Mouse (Mus musculus): Measurements from ENCODE around the gene Litaf. TPM values are rescaled to one million over a fixed set of nuclear protein-coding genes. Genes with fewer than 3 reads are reported as not detected.
A peak's percentile ranks its signal among the peaks of the same experiment; 100 is the strongest.

The Litaf gene
- polyA plus RNA-seq, 1 experiment from 2014 or later, result 71.6 TPM

DNA sequence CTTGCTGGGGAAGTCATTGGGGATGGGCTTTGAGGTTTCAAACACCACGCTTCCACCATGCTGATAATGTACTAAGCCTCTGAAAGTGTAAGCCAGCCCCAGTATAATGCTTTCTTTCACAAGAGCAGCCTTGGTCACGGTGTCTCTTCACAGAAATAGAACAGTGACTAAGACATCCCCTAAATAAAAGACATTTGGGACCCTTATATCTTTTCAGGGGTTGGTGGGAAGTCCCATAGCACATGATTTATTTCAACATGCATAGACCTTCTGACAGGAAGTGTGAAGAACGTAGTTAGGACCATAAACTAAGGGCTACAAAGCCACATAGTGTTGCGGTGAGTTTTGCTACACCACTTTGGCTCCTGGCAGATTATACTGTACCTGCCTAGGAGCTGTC lies 69.4 kb downstream of the Litaf start:
- no peak overlapping the region for H3K4me3 ChIP-seq (ENCODE audit: low read depth, low read length)
- ATAC-seq (ENCODE audit: low FRiP score), result no peak
- no peaks in the 10 kb centered on the region for H3K27me3 ChIP-seq (ENCODE audit: control insufficient read depth, insufficient read depth, low read length)
- H3K4me2 ChIP-seq (replicated peaks; ENCODE audit: low read depth, low read length), result no peak overlapping the region
- 90% methylated on average over 4 of the region's 4 CpGs for WGBS
- no peaks in the 10 kb centered on the region for H3K36me3 ChIP-seq (ENCODE audit: control insufficient read depth, insufficient read depth, low read length)
- no peaks in the 10 kb centered on the region for H3K9me3 ChIP-seq (ENCODE audit: control insufficient read depth, low read length)
- no peak overlapping the region for H3K9ac ChIP-seq (ENCODE audit: low read depth, low read length)
- no peaks in the 10 kb centered on the region for H3K4me1 ChIP-seq (replicated peaks; ENCODE audit: control insufficient read depth, insufficient read depth, low read length)
- H3K27ac ChIP-seq (ENCODE audit: low read depth, low read length), result no peak overlapping the region
- no peak for DNase-seq (ENCODE audit: low spot score)

DNA sequence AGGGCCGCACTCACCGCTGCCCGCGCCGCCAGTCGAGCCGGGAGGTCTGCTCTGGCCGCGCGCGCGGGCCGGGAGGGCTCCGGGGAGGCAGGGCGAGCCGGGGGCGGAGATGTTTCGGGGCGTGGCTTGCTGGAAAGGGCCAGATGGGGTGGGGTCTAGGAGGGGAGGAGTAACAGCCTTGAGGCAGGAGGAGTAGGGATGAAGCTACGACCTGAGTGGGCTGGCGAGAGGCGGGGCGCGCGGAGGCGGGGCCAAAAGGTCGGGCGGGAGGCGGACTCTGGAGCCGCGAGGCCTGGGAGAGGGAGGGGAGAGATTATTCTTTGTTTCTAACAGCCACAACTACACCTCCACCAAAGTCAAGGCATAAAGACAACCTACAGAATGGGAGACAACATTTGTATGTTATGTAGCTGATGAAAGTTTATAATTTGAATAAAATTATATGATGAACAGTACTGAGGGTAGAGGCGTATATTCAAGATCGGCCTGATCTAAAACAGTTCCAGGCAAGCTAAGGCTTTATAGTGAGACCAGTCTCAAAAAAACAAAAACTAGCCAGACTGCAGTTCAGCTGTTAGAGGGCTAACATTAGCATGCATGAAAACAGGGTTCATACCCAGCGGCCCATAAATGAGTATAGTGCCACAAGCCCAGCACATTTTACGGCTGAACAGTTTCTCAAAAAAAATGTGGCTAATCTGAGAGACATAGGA lies 72.8 kb downstream of the Litaf start:
- no peaks in the 10 kb centered on the region for H3K9me3 ChIP-seq (ENCODE audit: control insufficient read depth, low read length)
- no peaks in the 10 kb centered on the region for H3K27me3 ChIP-seq (ENCODE audit: control insufficient read depth, insufficient read depth, low read length)
- H3K27ac ChIP-seq (ENCODE audit: low read depth, low read length), result no peak overlapping the region
- peak; percentile 96 for ATAC-seq (ENCODE audit: low FRiP score)
- no peaks in the 10 kb centered on the region for H3K36me3 ChIP-seq (ENCODE audit: control insufficient read depth, insufficient read depth, low read length)
- H3K4me3 ChIP-seq (ENCODE audit: low read depth, low read length), result peak overlapping the region; percentile 44
- peak overlapping the region; percentile 38 for H3K9ac ChIP-seq (ENCODE audit: low read depth, low read length)
- no peaks in the 10 kb centered on the region for H3K4me1 ChIP-seq (replicated peaks; ENCODE audit: control insufficient read depth, insufficient read depth, low read length)
- peak overlapping the region; percentile 42 for H3K4me2 ChIP-seq (replicated peaks; ENCODE audit: low read depth, low read length)
- DNase-seq (ENCODE audit: low spot score), result peak; percentile 94
- 8% methylated on average over 30 of the region's 35 CpGs for WGBS

DNA sequence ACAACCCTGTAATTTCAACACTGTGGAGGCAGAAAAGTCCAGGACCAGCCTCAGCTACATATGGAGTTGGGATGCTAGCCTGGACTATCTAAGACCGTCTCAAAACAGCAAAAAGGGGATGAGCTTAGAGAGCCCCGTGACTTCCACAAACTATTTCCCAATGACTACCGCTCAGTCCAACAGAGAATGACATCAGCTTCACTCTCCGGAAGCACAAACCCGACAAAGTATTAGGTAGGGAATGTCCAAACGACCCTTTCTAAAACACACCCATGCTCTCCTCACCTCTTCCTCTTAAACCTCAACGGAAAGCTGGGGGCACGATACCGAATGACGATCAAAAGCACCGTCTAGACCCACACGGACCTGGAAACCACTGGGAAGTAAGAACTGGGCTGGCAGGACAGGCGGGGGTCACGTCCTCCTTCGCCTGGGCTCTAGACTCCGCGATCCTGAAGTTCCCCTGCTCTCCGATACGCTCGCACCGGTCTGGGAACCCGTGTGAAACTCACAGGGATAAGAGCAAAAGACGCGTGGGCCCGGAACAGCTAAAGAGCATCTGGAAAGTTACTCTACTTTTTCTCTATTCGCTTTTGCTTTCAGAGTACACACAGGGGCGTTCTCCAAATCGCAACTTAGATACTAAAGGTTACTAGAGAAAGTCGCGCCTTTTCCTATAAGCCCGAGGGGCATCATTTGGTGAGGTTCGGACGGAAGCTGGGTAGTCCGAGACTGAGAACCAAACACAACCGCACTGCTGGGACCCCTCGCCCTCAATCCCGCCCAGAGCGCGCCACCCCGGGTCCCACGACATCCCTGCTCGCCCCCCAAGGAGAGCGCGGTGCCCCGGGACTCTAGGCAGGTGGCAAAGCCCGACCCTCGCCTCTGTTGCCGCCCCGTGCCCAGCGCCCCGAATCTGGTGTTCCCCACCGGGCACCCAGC lies 73.6 kb downstream of the Litaf start:
- no peaks in the 10 kb centered on the region for H3K36me3 ChIP-seq (ENCODE audit: control insufficient read depth, insufficient read depth, low read length)
- peak overlapping the region; percentile 44 for H3K4me3 ChIP-seq (ENCODE audit: low read depth, low read length)
- H3K4me2 ChIP-seq (replicated peaks; ENCODE audit: low read depth, low read length), result peak overlapping the region; percentile 42
- under 1% methylated on average over 50 of the region's 52 CpGs for WGBS
- H3K9me3 ChIP-seq (ENCODE audit: control insufficient read depth, low read length), result no peaks in the 10 kb centered on the region
- peak; percentile 80 for ATAC-seq (ENCODE audit: low FRiP score)
- H3K4me1 ChIP-seq (replicated peaks; ENCODE audit: control insufficient read depth, insufficient read depth, low read length), result no peaks in the 10 kb centered on the region
- H3K27ac ChIP-seq (ENCODE audit: low read depth, low read length), result no peak overlapping the region
- no peaks in the 10 kb centered on the region for H3K27me3 ChIP-seq (ENCODE audit: control insufficient read depth, insufficient read depth, low read length)
- H3K9ac ChIP-seq (ENCODE audit: low read depth, low read length), result peak overlapping the region; percentile 38
- DNase-seq (ENCODE audit: low spot score), result peak; percentile 71

DNA sequence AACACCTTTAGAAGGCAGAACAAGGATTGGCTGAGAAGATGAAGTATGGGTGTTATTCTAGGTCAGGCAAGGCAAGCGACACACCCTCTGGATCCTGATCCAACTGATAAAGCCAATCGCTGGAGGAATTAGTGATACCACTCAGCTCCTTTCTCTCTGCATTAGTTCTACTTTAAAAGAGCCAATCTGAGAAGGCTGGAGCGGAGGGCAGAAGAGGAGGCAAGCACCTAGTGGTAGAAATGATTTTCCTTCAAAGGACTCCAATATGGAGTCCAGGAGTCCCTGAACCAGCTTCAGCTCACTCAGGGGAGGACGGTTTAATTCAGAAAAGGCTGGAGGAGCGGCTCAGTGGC lies 74.2 kb downstream of the Litaf start:
- H3K27me3 ChIP-seq (ENCODE audit: control insufficient read depth, insufficient read depth, low read length), result no peaks in the 10 kb centered on the region
- H3K36me3 ChIP-seq (ENCODE audit: control insufficient read depth, insufficient read depth, low read length), result no peaks in the 10 kb centered on the region
- no peaks in the 10 kb centered on the region for H3K9me3 ChIP-seq (ENCODE audit: control insufficient read depth, low read length)
- peak overlapping the region; percentile 42 for H3K4me2 ChIP-seq (replicated peaks; ENCODE audit: low read depth, low read length)
- ATAC-seq (ENCODE audit: low FRiP score) (no peak), DNase-seq (ENCODE audit: low spot score) (no peak)
- H3K4me3 ChIP-seq (ENCODE audit: low read depth, low read length), result peak overlapping the region; percentile 44
- peak overlapping the region; percentile 38 for H3K9ac ChIP-seq (ENCODE audit: low read depth, low read length)
- H3K27ac ChIP-seq (ENCODE audit: low read depth, low read length), result no peak overlapping the region
- WGBS, result 65% methylated on average over 5 of the region's 5 CpGs
- H3K4me1 ChIP-seq (replicated peaks; ENCODE audit: control insufficient read depth, insufficient read depth, low read length), result no peaks in the 10 kb centered on the region

DNA sequence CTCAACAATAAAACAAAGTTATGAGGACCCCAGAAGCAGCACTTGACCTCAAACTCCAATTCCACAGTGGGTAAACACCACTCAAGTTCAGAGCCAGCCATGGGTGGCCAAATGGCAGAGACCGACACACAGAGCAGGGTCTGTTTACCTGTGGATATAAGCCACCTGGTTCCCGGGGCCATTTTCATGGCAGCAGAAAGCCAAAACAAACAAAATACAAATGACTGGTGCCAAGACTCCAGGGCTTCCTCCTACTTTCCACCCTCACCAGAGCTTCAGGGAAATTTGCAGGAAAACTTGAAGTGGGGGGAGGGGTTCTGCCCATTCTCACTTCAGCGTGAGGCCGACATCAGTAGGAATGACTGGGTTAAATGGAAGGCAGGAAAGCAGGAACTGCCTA lies 75.2 kb downstream of the Litaf start:
- Histone ChIP-seq H3K27ac (ENCODE audit: low read depth, low read length) (no peak overlapping the region), H3K4me1 (replicated peaks; ENCODE audit: control insufficient read depth, insufficient read depth, low read length) (no peaks in the 10 kb centered on the region), H3K36me3 (ENCODE audit: control insufficient read depth, insufficient read depth, low read length) (no peaks in the 10 kb centered on the region), H3K27me3 (ENCODE audit: control insufficient read depth, insufficient read depth, low read length) (no peaks in the 10 kb centered on the region), H3K9me3 (ENCODE audit: control insufficient read depth, low read length) (no peaks in the 10 kb centered on the region), H3K4me2 (replicated peaks; ENCODE audit: low read depth, low read length) (no peak overlapping the region), H3K9ac (ENCODE audit: low read depth, low read length) (no peak overlapping the region), H3K4me3 (ENCODE audit: low read depth, low read length) (no peak overlapping the region)
- DNase-seq (ENCODE audit: low spot score) (no peak), ATAC-seq (ENCODE audit: low FRiP score) (no peak)
- 87% methylated on average over 4 of the region's 4 CpGs for WGBS

GRCm38 (mm10) chr16:10989896-10990295 lies 76.1 kb downstream of the Litaf start:
- Histone ChIP-seq H3K36me3 (ENCODE audit: control insufficient read depth, insufficient read depth, low read length) (no peaks in the 10 kb centered on the region), H3K9ac (ENCODE audit: low read depth, low read length) (no peak overlapping the region), H3K27me3 (ENCODE audit: control insufficient read depth, insufficient read depth, low read length) (no peaks in the 10 kb centered on the region), H3K4me3 (ENCODE audit: low read depth, low read length) (no peak overlapping the region), H3K9me3 (ENCODE audit: control insufficient read depth, low read length) (no peaks in the 10 kb centered on the region), H3K27ac (ENCODE audit: low read depth, low read length) (no peak overlapping the region), H3K4me1 (replicated peaks; ENCODE audit: control insufficient read depth, insufficient read depth, low read length) (no peaks in the 10 kb centered on the region), H3K4me2 (replicated peaks; ENCODE audit: low read depth, low read length) (no peak overlapping the region)
- 90% methylated on average over 4 of the region's 4 CpGs for WGBS
- ATAC-seq (ENCODE audit: low FRiP score), result no peak
- DNase-seq (ENCODE audit: low spot score), result no peak

GRCm38 (mm10) chr16:10989361-10989760 lies 76.6 kb downstream of the Litaf start:
- H3K36me3 ChIP-seq (ENCODE audit: control insufficient read depth, insufficient read depth, low read length), result no peaks in the 10 kb centered on the region
- no peaks in the 10 kb centered on the region for H3K9me3 ChIP-seq (ENCODE audit: control insufficient read depth, low read length)
- H3K27me3 ChIP-seq (ENCODE audit: control insufficient read depth, insufficient read depth, low read length), result no peaks in the 10 kb centered on the region
- H3K9ac ChIP-seq (ENCODE audit: low read depth, low read length), result no peak overlapping the region
- H3K4me2 ChIP-seq (replicated peaks; ENCODE audit: low read depth, low read length), result no peak overlapping the region
- ATAC-seq (ENCODE audit: low FRiP score) (no peak), DNase-seq (ENCODE audit: low spot score) (no peak)
- no peaks in the 10 kb centered on the region for H3K4me1 ChIP-seq (replicated peaks; ENCODE audit: control insufficient read depth, insufficient read depth, low read length)
- no peak overlapping the region for H3K4me3 ChIP-seq (ENCODE audit: low read depth, low read length)
- no peak overlapping the region for H3K27ac ChIP-seq (ENCODE audit: low read depth, low read length)
- WGBS, result 99% methylated on average over 6 of the region's 6 CpGs

DNA sequence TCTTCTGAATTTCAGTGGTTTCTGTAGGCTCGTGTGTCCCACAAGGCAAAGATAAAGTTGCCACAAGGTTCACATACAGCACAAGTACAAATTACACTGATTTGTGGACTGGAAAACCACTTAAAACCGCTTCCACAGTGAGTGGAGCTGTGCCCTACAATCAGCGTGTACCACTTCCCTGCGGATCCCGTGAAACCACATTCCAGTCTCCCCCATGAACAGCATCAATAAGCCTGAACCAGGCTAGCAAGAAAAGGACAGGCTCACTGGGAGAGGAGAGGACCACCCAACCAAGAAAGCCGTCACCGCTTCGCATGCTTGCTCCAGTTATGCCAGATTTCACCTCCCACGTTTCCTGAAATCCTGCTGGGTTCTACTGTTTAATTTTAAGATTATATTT lies 77.7 kb downstream of the Litaf start:
- H3K4me3 ChIP-seq (ENCODE audit: low read depth, low read length), result no peak overlapping the region
- H3K27ac ChIP-seq (ENCODE audit: low read depth, low read length), result no peak overlapping the region
- DNase-seq (ENCODE audit: low spot score), result no peak
- H3K4me1 ChIP-seq (replicated peaks; ENCODE audit: control insufficient read depth, insufficient read depth, low read length), result no peaks in the 10 kb centered on the region
- no peaks in the 10 kb centered on the region for H3K27me3 ChIP-seq (ENCODE audit: control insufficient read depth, insufficient read depth, low read length)
- H3K4me2 ChIP-seq (replicated peaks; ENCODE audit: low read depth, low read length), result no peak overlapping the region
- no peaks in the 10 kb centered on the region for H3K9me3 ChIP-seq (ENCODE audit: control insufficient read depth, low read length)
- H3K36me3 ChIP-seq (ENCODE audit: control insufficient read depth, insufficient read depth, low read length), result no peaks in the 10 kb centered on the region
- H3K9ac ChIP-seq (ENCODE audit: low read depth, low read length), result no peak overlapping the region
- ATAC-seq (ENCODE audit: low FRiP score), result no peak
- 84% methylated on average over 9 of the region's 9 CpGs for WGBS

- Histone ChIP-seq H3K27ac (ENCODE audit: low read depth, low read length) (no peak overlapping the region), H3K36me3 (ENCODE audit: control insufficient read depth, insufficient read depth, low read length) (no peaks in the 10 kb centered on the region), H3K9me3 (ENCODE audit: control insufficient read depth, low read length) (no peaks in the 10 kb centered on the region), H3K27me3 (ENCODE audit: control insufficient read depth, insufficient read depth, low read length) (no peaks in the 10 kb centered on the region), H3K4me1 (replicated peaks; ENCODE audit: control insufficient read depth, insufficient read depth, low read length) (no peaks in the 10 kb centered on the region), H3K4me3 (ENCODE audit: low read depth, low read length) (no peak overlapping the region), H3K9ac (ENCODE audit: low read depth, low read length) (no peak overlapping the region), H3K4me2 (replicated peaks; ENCODE audit: low read depth, low read length) (no peak overlapping the region)
- 87% methylated on average over 5 of the region's 5 CpGs for whole genome bisulfite sequencing
- ATAC-seq (ENCODE audit: low FRiP score) (no peak), DNase-seq (ENCODE audit: low spot score) (no peak)
These were observed 81.4 kb downstream of the Litaf start for GRCm38 (mm10) chr16:10984534-10984933.
